Mouse (Mus musculus): ENCODE measurements around the gene Ino80d.

Ino80d gene

GRCm38 (mm10) chr1:63107614-63108327 lies 6.7 kb downstream of the Ino80d start:
- no peak for DNase-seq (ENCODE audit: low read depth in 2 of 2, low spot score in 2 of 2)

GRCm38 (mm10) chr1:63102758-63103451 lies 11.6 kb downstream of the Ino80d start:
- no peak for DNase-seq (ENCODE audit: low read depth in 2 of 2, low spot score in 2 of 2)

- DNase-seq (ENCODE audit: low read depth in 2 of 2, low spot score in 2 of 2): no peak
Observed at GRCm38 (mm10) chr1:63100196-63100595, 14.3 kb downstream of the Ino80d start.

- DNase-seq (ENCODE audit: low read depth in 2 of 2, low spot score in 2 of 2): no peak
Observed at GRCm38 (mm10) chr1:63098831-63099230, 15.6 kb downstream of the Ino80d start.

GRCm38 (mm10) chr1:63096071-63096470 lies 18.4 kb downstream of the Ino80d start:
- no peak for DNase-seq (ENCODE audit: low read depth in 2 of 2, low spot score in 2 of 2)

GRCm38 (mm10) chr1:63089795-63090194 lies 24.7 kb downstream of the Ino80d start:
- no peak for DNase-seq (ENCODE audit: low read depth in 2 of 2, low spot score in 2 of 2)

GRCm38 (mm10) chr1:63088614-63089013 lies 25.9 kb downstream of the Ino80d start:
- DNase-seq (ENCODE audit: low read depth in 2 of 2, low spot score in 2 of 2): no peak

GRCm38 (mm10) chr1:63080277-63080676 lies 34.2 kb downstream of the Ino80d start:
- DNase-seq (ENCODE audit: low read depth in 2 of 2, low spot score in 2 of 2): no peak

GRCm38 (mm10) chr1:63076383-63076782 lies 38.1 kb downstream of the Ino80d start:
- DNase-seq (ENCODE audit: low read depth in 2 of 2, low spot score in 2 of 2): no peak

GRCm38 (mm10) chr1:63071379-63071778 lies 43.1 kb downstream of the Ino80d start:
- no peak for DNase-seq (ENCODE audit: low read depth in 2 of 2, low spot score in 2 of 2)

- DNase-seq (ENCODE audit: low read depth in 2 of 2, low spot score in 2 of 2): no peak
Observed at GRCm38 (mm10) chr1:63058361-63058760, 56.1 kb downstream of the Ino80d start.

- DNase-seq (ENCODE audit: low read depth in 2 of 2, low spot score in 2 of 2): no peak
Observed at GRCm38 (mm10) chr1:63057849-63058248, 56.6 kb downstream of the Ino80d start.

GRCm38 (mm10) chr1:63057318-63057717 lies 57.1 kb downstream of the Ino80d start:
- no peak for DNase-seq (ENCODE audit: low read depth in 2 of 2, low spot score in 2 of 2)

- no peak for DNase-seq (ENCODE audit: low read depth in 2 of 2, low spot score in 2 of 2)
Observed at GRCm38 (mm10) chr1:63055386-63055785, 59.1 kb downstream of the Ino80d start.

- DNase-seq (ENCODE audit: low read depth in 2 of 2, low spot score in 2 of 2): no peak
Observed at GRCm38 (mm10) chr1:63050866-63051265, 63.6 kb downstream of the Ino80d start.

GRCm38 (mm10) chr1:63049977-63050376 lies 64.5 kb downstream of the Ino80d start:
- no peak for DNase-seq (ENCODE audit: low read depth in 2 of 2, low spot score in 2 of 2)

- no peak for DNase-seq (ENCODE audit: low read depth in 2 of 2, low spot score in 2 of 2)
Observed at GRCm38 (mm10) chr1:63047983-63048382, 66.5 kb downstream of the Ino80d start.

- no peak for DNase-seq (ENCODE audit: low read depth in 2 of 2, low spot score in 2 of 2)
Observed at GRCm38 (mm10) chr1:63032929-63033328, 81.5 kb downstream of the Ino80d start.

GRCm38 (mm10) chr1:63019916-63020315 lies 94.6 kb downstream of the Ino80d start:
- no peak for DNase-seq (ENCODE audit: low read depth in 2 of 2, low spot score in 2 of 2)

- no peak for DNase-seq (ENCODE audit: low read depth in 2 of 2, low spot score in 2 of 2)
Observed at GRCm38 (mm10) chr1:63005013-63005646, 109.3 kb downstream of the Ino80d start.

GRCm38 (mm10) chr1:63001874-63002273 lies 112.6 kb downstream of the Ino80d start:
- DNase-seq (ENCODE audit: low read depth in 2 of 2, low spot score in 2 of 2): no peak

GRCm38 (mm10) chr1:62993348-62993747 lies 121.1 kb downstream of the Ino80d start:
- no peak for DNase-seq (ENCODE audit: low read depth in 2 of 2, low spot score in 2 of 2)

Measured in CD8-positive naive resting alpha-beta T cell, adult 2 months (primary cell).